Mouse (Mus musculus) olfactory bulb, adult 2 months (tissue): ENCODE measurements around the gene Gsg1l.

Experiments
- CTCF ChIP-seq: fragments of 200-500 bp; IDR thresholded peaks from 2 replicates; pipeline ENCODE4 v1.5.1; 2012; ENCODE audit warnings: low read depth, mild to moderate bottlenecking, low read length, moderate library complexity; ENCODE audit not compliant: insufficient read depth
- POLR2A ChIP-seq: fragments of 200-500 bp; IDR thresholded peaks from 2 replicates; pipeline ENCODE4 v1.6.1; 2012; ENCODE audit warnings: mild to moderate bottlenecking, low read depth, low read length, moderate library complexity; ENCODE audit not compliant: insufficient read depth

DNA sequence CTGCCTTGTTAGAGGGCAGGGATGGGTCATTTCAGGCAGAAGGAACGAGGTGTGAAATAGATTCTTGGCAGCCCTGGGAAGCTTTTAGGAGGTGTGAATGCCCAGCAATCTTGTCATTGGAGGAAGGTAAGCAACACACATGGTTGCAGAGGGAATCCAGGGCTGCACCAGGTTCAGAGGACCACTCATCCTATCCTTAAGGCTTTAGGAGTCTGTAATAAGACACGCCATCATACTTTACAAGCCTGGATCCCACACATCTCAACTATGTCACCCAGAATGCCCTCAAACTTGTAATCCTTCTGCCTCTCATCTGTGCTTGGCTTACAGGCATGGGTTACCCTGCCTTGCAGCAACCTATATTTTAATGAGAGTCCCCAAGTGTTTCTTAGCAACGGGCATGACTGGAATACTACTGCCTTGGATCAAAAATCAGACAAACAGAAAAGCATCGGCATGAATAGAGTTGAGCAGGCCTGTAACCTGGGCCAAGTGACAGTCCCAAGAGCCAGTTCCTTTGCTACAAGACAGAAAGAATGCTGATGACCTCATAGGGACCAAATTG, 196.0 kb downstream of the Gsg1l start:
- TF ChIP-seq CTCF (no peak), POLR2A (no peak)
